Mouse (Mus musculus) adrenal gland, postnatal 10 days (tissue): ENCODE results near the gene Sh3gl2. TPM values are rescaled to one million over a fixed set of nuclear protein-coding genes. Genes with fewer than 3 reads are reported as not detected.

ENCODE experiments used
- DNase-seq: peaks from one replicate; pipeline ENCODE4 v3.0.0; 2021; ENCODE audit warnings: mixed read lengths
- total RNA-seq, 2 experiments: library from RNA; stranded (reverse); gene quantifications; 2 replicates each; pipeline ENCODE4 v1.2.3; 2021

The Sh3gl2 gene
- total RNA-seq, 2 experiments from 2014 or later = 11.4 to 12.6 TPM

DNA sequence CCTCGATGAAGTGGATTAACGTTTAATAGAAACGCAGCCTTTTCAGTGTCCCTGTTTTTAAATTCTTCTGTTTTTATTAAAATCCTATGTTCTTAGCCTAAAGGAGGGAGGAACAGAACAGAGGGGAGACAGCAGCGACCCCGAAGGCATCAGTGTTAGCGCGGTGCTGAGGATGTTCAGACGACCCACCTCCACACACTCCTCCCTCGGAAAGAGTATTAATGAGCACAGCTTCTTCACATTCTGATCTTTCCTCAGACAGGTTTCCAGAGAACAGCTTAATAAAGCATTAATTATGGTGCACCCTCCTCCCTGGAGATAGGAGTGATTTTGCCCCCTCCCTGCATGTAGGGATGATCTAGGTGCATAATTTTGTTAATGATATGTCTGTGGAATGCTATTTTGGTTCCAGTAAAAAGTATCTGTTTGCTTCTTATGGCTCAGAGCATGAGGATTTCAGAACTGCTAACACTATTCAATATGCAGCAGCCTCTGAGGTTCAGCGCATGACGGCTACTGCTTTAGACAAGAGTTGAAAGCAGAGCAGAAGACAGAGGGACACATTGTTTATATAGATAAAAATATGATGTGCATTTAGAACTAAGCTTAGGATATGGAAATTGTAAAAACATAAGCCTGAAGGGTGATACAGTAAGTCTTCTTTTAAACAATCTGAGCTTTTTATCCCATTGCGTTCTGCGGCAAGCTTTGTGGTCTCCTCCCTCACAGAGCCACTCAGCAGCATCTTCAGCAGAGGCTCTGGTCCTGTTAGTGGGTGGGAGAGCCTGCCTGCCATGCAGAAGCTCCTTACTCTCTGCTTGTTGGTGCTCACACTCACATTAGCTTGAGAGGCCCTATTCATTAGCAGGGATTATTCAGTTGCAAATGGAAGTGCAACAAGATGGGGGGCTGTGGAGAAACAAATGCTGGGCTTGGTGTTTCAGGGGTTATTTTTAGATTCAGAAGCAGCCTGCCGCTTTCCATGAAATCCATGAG, 27.8 kb downstream of the Sh3gl2 start:
- DNase-seq = no peak

DNA sequence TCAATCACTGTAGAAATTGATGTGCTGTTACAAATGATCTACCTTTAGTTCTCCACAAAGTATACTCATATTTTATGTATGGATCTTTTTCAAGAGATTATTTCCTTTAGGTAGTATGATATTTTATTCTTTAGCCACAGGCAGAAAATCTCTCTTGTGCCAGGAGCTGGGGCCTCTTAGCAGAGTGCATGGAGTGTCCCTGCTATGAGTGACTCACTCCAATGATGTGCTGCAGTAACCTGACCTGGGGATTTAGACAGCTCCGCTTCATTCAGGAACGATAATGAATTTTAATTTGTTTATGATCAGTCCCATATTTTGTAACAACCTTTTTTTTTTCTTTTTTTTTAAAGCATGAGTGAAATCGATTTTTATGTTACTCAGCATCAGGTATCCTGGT, 36.7 kb downstream of the Sh3gl2 start:
- no peak for DNase-seq

DNA sequence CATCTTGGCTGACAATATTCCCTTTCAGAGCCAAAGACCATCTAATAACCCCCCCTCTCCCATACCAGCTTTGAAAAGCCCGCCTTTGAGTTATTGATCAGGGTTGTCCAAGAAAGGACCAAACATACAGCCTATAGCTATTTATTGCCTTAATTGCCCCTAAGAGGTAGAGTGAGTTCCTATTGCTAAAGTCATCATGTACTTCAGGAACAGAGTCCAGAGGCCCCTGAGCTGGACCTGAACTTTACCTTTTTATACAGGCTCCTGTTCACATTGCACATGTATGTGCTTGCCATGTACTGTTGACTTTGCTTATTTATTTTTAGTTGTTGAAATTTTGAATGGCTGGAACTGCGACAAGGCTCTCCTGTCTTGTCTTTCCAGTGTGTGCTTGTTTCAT, 37.6 kb downstream of the Sh3gl2 start:
- DNase-seq = no peak

DNA sequence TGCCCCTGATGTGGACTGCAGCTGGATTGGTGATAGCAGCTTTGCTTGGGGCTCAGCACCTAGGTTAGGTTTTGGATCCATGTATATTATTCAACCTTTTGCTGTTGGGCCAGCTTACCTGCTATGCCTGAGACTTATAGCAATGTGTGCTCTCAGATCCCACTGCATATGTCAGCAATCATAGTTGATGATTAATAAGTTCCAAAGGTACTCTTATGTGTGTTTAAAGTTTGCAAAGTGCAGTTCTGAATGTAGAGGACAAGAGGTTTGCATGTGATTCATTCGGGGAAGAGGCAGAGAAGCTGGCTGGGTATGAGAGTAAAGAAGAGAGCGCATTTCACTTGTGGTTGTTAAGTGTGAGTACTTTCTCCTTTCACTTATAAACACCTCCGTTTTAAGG, 43.7 kb downstream of the Sh3gl2 start:
- DNase-seq = no peak

DNA sequence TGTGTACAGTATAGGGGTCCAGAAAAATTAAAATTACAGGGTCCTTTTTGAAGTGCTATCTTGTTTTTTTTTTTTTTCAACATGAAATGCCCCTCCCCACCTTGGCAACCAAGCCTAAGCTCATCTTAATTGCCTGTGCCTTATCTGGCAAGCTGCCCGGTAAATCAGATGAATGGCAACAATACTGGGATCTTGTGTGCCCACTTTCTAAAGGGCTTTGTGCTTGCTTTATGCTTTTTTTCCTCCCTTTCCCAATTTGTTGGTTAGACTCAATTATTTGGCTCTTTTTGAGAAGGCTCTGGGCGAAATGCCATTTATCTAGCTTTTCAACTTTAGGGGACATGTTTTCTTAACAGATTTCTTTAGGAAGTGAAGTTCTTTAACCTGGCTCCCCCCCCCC, 45.3 kb downstream of the Sh3gl2 start:
- DNase-seq = peak; percentile 22

DNA sequence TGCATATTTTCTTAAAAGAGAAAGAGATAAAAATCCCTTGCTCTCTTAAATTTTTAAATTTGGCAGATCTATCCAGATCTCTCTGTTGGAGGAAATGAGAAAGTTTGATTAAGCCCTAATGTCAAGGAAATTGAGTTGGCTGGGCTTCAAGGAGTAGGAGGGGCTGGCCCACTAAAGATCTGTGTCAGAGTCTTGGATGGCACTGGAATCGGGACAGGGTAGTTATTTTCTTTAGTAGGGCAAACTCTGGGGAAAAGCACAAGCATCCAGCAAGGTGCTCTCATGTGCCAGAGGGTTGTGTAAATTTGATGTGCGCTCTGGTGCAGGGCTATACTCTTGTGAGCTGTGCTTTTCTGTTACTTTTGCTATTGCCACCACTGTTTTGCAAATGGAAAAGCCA, 45.9 kb downstream of the Sh3gl2 start:
- DNase-seq = peak; percentile 74

DNA sequence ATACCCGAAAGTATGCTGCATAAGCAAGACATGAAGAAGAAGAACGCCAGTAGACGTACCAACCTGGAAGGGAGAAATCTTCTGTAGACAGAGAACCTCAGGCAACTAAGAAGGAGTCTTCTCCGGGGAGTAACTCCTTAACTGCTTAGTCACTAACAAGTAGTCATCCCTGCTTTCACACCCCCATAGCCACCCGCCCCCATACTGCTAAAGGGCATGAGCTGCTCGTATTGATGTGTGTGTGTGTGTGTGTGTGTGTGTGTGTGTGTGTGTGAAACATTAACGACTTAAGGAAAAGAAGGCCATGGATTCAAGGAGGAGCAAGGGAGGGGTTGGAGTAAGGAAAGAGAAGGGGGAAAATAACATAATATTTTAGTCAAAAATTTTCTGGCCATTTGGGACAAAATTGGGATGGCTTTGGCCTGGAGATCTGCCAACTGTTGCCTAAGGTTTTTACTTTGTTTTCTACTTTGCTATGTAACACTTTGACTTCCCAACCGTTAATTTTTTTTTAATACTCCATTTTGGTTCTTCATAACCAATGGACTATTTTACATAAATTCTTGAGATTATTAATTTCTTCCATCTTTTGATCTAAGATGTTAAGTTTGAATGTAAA, 51.0 kb downstream of the Sh3gl2 start:
- no peak for DNase-seq

DNA sequence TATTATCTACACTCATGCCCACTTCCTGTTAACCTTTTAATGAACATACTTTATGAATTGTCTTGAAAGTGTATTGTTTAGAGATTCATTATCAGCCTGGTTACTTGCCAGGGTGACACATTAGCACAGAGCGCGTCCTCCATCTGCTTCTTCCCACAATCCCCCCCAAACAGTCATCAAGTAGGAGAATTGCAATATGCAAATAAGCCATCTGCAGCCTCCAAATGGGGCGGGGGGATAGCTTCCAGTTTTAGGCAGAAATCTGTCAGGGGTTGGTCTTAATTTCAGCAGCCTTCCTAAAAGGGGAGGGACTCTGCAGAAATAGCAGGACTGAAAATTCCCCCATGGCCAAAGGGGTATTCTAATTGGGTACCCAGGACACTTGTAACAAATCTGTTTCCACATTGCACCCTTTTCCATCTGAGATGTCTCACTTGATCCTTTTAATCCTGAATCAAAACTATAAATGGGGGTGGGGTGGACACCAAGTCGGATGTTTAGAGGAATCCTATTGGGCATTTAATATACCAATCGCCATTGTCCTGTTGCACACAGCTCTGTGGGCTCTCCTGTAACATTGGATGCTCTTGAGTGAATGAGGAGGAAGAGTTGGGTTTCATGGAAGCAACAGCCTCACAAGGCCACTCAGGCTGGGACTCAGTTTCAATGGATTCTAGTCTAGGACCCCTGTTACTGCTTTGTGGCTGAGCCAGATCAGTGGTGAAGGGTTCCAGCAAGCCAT, 51.7 kb downstream of the Sh3gl2 start:
- DNase-seq = no peak

DNA sequence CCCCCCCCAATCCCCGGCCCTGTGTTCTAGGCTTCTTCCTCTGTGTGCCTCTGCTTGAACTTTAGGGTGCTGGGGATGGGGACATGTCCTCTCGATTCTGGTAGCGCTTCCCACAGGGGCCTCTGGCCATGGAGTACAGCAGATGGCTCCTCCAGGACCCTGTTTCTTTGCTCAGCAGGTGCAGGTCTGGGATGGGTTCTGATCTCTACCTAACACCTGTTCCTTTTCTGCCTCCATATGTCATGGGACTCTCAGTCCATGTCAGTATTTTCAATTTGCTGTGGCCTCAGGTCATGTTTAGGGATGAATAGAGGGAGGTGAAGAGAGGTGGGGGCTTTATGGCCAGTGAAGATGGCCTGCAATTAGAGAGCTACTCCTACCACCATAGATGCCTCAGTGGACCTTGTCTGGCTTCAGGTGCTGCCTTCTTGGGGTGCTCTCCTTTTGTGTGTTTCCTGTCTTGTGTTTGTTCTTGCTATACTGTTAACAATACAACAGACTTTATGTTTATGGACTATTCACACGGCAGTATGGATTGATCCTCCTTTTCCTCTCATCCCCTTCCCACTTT, 52.9 kb downstream of the Sh3gl2 start:
- no peak for DNase-seq

DNA sequence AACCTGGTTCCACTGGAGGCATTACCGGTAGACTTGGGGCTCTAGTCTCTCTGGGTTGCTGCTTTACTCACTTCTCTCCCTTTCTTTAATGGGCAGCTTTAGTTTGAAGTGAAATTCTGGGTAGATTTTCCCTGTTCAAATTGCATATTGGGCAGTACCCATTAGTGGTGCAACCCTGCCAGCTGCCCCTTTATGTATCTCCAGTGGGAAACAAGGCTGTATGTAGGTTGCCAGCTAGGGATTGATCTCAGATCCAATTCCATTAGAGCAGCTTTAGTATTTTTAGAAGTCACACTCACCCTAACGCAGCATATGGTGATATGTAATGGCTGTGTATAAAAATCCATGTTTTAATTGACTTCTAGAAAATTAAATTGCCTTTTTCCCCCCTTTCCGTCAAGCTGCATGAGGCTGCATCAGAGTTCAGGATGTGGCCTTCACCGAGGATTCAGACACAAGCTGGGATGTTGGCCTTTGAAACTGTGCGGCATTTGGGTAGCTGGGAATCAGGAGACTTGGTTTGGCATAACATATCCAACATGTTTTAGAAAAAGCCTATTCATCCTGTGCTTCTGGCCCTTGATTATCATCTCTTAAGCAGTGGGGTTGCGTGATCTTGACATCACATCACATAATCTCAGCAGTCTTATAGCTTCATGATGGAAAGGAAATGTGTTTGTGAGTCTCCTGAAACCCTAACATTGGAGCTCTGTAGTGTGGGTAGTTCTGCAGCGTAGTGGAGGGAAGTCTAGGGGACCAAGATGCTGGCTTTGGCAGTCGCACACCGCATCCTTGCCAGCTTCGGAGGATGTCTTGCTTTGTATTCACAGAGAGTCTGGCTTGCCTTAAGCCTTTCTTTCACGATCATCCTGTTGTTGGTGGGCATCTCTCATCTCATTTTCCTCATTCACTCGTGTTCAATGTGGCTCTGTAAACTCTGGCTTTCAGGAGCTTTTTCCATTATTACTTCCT, 56.0 kb downstream of the Sh3gl2 start:
- DNase-seq = no peak

DNA sequence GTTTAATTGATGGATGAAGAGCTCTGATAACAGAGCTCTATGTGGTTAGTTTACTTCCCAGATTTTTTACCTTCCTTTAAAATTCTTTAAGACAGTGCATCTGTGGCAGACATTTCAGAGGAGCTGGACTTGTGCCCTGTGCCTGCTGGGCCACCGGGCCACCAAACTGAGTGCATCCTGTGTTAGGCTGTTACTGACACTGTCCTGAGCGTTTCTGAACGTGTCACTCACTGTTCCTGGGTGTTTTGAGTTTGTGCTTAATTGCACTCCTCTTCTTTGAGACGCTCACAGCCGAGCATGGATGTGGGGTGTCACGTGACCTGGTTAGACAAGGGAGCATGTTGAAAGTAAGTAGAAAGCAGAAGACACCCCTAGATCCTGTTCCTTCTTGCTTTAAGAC, 57.2 kb downstream of the Sh3gl2 start:
- DNase-seq = no peak

DNA sequence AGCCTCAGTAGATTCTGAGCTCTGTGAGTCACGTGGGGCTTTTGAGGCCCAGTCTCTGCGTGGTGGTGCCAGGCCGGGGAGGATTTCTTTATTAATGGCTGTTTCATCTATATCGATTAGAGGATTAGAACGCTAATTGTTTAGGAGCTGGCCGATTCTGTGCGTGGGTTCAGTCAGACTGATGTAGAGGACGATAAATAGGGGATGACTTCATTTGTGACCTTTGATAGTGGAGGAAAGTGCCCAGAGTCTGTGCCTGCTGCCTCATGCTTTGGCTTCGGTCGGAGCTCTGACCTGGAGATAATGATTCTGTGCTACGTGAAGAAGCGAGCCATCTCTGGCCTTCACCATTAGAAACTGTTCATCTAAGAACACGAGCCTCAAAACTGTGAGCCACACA, 57.7 kb downstream of the Sh3gl2 start:
- peak; percentile 28 for DNase-seq

DNA sequence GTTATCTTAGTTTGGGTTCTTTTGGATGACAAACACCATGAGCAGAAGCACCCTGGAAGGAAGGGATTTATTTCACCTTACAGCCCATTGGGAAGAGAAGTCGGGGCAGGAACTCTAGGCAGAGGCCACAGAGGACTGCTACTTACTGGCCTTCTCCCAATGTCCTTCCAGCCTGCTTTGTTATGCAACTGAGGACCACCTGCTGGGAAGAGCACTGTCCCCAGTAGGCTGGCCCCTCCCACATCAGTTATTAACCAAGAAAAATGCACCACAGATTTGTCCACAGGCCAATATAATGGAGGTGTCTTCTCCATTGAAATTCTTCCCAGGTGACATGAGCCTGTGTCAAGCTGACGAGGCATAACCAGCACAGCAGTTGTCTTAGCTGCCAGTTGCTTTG, 62.5 kb downstream of the Sh3gl2 start:
- no peak for DNase-seq

DNA sequence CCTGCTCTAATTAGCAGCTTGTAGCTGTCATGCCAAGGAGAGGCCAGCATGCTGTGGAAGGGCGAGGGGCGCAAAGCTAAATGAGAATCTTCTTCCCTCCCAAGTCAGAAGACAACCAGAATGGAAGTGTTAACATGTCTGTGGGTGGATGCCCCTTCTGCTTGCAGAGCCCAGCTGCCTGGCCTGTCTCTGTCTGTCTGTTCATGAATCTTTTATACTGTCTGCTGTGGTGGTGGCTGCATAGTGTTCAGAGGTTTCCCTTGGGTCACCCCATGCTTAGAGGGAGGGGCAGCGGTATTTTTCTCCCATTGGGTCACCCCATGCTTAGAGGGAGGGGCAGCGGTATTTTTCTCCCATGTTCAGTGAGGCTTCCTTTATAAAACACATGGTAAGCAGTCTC, 68.0 kb downstream of the Sh3gl2 start:
- no peak for DNase-seq

DNA sequence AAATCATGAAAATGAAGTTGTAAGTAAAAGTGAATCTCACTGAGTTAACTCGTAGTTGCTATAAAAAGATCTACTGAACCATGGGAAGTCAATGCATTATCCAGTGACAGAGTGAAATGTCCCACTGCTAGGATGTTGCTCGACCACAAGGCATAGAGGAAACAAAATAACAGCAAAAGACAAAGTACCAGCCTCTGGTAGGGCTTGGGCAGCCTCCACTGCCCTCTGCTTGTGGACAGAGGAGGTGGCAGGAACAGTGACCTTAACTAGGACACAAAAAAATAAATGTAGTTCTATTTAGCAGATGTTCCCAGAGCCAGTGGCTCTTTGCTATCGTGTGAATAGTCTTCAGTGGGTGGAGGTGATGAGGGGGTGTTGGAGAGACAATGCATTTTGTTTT, 68.5 kb downstream of the Sh3gl2 start:
- DNase-seq = no peak

DNA sequence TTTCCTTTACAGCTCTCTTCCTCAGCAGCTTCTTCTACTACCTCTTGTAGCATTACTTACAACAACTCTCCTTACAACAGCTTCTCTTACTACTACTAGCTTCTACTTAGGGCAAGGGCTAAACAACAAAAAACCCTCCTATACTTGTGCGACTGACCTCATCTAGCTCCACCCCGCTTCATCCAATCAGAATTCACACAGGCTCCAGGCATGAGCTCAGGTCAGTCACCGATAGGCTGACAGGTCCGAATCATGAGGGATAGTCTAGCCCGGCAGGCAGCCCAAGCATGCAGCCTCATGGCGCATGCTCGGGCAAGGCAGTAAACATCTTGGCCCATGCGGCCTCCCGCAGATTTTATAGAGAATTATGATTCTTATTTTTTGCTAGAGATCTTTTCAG, 78.2 kb downstream of the Sh3gl2 start:
- DNase-seq = no peak

DNA sequence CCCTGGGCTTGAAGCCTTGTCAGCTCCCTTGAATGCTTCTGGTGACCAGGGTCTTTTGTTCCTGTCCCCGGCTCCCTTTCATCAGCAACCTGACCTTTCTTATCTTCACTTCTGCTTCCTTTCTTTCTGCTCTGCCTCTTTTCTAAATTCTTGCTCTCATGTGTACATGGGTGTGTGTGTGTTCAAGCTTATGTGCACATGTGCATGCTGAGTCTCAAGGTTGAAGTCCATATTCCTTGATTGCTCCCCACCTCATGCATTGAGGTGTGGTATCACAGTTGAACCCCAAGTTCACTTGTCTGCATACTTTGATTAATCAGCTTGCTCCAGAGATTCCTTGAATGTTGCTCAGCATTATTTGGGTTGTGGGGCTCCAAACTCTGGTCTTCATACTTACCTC, 85.1 kb downstream of the Sh3gl2 start:
- no peak for DNase-seq

DNA sequence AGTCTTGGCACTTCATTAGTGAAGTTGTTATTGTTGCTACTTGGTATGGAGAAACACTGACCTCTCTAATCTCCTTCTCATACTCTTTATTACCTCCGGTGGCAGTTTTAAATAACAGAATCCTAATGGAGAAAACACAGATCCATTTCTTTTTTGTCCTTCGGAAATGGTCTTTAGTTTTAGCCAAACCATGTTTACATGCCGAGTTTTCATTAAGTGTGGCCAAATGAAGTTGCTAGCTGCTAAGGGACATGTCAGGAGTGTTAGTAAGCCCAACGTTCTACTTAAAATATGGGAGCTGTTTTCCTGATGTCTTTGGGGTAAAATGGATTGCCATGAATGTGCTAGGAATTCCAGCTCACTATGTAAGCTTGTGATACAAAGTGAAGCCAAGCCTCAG, 86.4 kb downstream of the Sh3gl2 start:
- DNase-seq = no peak

DNA sequence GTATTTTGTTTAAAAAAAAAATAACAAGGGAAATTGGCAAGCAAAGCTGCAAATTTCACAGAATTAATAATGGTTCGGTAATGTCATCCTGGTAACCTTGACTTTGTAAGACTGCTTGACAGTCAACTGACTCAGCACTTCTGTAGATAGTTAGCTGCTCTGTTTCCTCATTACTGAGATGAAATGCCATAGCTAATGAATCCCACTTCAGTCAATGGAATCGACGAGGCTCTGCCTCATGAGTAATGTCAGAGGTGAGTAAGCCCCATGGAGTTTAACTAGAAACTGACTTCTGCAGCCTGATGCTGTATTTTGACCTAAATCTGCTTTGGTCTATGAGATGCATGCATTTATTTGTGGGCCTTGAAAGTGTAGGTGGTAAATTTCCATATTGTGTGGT, 88.4 kb downstream of the Sh3gl2 start:
- DNase-seq = no peak

DNA sequence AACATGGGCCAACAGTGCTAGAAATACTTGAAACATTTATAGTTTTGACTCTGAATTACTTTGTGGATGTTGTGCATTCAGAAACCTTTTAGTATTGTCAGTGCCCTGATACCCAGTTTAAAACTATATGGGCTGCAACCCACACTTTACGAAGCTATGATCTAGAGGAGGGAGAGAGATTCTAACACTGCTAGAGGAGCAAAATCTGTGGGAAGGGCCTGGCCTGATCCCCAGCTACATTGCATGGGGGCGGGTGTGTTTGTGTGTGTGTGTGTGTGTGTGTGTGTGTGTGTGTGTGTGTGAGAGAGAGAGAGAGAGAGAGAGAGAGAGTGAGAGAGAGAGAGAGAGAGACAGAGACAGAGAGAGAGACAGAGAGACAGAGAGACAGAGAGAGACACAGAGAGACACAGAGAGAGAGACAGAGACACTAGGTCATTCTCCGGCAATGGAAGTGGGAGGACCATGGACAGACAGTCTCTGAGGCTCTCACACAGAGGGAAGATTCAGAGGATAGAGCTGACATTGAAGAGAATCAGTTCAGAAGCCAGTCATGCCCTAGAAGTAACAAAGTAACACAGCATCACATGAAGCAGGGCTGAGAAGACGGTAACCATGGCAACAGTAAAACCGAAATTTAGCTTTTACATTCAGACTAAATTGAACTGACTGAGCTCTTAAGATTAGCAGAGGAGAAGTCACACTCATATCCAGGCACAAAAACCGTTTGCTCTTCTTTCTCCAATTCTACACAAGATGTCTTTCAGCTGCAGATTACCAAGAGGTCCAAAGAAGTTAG, 95.9 kb downstream of the Sh3gl2 start:
- no peak for DNase-seq
